Mouse (Mus musculus): Measurements from ENCODE around the gene Etnk2. TPM values are rescaled to one million over a fixed set of nuclear protein-coding genes. Genes with fewer than 3 reads are reported as not detected.
A peak's percentile ranks its signal among the peaks of the same experiment; 100 is the strongest.

Etnk2 gene
- total RNA-seq, 2 experiments from 2014 or later = 0.17 to 0.34 TPM

GRCm38 (mm10) chr1:133350210-133350609 lies 13.2 kb upstream of the Etnk2 start, which contains the start of gene Ren1:
Ren1 (plus strand) TSS chr1:133350510.
- DNase-seq (ENCODE audit: low spot score) = no peak

- DNase-seq (ENCODE audit: low spot score) = no peak
Observed at GRCm38 (mm10) chr1:133351762-133352161, 11.6 kb upstream of the Etnk2 start.

DNA sequence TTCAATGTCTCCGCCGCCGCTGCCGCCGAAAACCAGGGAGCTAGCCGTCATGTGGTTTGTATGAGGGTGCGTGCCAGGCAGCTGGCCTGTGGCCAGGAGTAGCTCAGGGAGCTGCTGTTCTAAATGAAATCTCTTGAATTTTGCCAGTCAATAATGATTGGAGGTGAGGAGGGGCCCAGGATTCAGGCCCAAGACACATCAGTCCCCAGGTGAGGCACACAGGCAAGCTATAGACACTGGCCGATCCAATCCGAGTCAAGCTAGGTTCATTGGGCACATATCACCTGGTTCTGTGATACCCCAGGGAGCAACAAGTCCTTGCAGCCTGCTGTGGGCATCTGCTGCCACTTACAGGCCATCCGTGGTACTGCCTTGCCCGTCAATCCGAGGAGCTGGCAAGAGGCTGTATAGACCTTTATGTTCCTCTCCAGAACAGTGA lies 10.0 kb upstream of the Etnk2 start:
- peak; percentile 53 for DNase-seq (ENCODE audit: low spot score)

GRCm38 (mm10) chr1:133355469-133355868 lies 7.9 kb upstream of the Etnk2 start:
- DNase-seq (ENCODE audit: low spot score) = no peak

DNA sequence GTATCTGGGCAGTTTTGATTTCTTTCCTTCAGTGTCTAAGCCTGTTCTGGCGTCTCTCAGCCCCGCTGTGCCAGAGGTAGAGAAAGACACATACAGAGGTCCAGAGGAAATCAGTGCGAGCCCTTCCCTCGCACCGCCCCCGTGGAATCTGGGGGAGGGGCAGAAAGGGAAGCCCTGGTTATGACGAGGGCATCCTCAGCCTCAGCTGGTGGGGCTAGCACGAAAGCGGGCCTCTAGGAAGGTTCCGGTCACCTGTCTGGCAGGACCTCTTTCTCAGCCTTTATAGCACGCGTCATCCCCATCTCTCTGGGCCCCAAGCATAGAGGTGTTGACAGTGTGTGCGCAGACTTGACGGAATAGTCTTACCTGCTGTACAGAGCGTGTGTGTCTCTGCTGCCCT lies 7.5 kb upstream of the Etnk2 start:
- DNase-seq (ENCODE audit: low spot score) = no peak

DNA sequence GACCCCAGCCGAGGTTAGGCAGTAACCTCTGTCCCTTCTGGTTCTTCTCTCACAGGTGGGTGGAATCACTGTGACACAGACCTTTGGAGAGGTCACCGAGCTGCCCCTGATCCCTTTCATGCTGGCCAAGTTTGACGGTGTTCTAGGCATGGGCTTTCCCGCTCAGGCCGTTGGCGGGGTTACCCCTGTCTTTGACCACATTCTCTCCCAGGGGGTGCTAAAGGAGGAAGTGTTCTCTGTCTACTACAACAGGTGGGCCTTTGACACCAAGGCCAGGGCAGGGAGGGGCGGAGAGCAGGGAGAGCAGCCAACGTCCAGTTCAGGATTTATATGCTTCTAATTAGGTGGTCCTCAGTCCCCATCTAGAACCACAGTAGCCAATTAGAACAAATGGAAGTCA lies 7.0 kb upstream of the Etnk2 start:
- DNase-seq (ENCODE audit: low spot score) = no peak

DNA sequence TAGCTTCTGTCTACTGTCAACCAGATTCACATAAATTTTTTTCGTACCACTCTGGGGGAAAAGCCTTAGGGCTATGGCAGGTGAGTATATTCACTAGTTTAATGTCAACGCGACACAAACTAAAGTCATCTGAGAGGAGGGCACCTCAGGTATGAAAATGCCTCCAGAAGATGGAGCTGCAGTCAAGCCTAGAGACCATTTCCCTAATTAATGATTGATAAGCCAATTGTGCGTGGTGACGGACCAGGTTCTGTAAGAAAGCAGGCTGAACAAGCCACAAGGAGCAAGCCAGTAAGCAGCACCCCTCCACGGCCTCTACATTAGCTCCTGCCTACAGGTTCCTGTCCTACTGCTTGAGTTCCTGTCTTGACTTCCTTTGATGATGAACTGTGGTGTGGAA lies 2.4 kb upstream of the Etnk2 start:
- no peak for DNase-seq (ENCODE audit: low spot score)

DNA sequence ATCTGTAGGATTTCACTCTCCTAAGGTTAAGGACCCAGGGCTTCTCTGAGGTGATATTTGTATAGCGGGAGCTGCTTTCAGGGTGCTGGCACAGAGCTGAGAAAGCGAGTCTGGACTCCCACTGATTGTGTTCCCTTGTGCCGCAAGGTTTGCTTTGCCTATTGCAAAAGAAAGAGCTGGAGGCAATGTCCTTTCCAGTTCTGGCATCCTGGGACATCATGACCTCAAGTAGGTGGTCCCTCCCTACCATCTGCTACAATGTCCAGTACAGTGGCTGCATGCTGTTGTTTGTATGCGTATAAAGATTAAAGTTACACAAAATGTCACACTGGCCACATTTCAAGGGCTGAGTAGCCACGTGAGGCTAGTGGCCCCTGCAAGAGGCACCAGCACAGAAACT lies 1.3 kb upstream of the Etnk2 start:
- no peak for DNase-seq (ENCODE audit: low spot score)

DNA sequence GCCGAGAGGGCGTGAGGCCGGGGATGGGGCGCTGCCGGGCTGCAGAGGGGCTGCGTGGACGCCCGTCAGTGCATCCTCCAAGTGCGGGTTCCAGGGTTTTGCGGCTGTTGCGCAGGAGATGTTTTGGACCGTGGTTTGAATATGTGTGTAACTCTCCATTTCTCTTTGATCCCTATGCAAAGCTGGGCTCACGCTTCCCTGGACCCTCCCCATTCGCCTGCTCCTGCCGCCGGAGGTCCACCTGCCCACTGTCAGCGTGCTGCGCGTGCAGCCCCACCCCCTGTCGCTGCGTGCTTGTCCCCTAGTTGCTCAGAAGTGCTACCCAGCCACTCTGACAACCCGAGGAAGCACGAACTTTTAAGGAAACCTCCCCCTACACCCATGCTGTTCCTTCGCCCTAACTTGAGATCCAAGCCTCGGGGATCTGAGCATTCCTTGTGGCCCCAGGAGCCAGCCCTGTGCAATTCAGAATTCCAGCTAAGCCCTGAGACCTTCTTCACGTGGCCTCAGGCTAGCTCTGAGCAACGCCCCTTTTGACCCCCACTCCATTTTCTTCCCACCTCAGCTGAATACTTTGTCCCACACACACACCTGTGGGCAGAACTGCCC lies 754 bp downstream of the Etnk2 start:
- DNase-seq (ENCODE audit: low spot score) = no peak

DNA sequence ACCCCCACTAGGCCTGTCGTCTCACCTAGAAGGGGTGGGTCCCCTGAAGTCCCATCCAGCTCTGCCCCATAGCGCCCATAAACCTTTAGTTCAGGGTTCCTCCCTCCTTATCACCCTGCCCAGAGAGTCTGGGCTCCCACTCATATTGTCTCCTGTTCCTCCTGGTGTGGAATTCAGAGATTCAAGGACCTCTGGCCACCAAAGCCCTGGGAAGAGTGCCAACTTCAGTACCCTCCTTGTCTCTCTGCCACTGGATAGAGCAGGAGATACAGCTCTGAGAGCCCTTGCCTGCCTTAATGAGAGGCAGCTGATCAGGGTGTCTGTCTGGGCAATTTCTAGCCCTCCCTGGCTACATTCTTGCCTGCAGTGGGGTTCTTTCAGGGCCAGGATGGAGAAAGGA lies 1.5 kb downstream of the Etnk2 start:
- no peak for DNase-seq (ENCODE audit: low spot score)

- no peak for DNase-seq (ENCODE audit: low spot score)
Observed at GRCm38 (mm10) chr1:133366951-133367605, 3.7 kb downstream of the Etnk2 start.

GRCm38 (mm10) chr1:133367606-133368488 lies 4.5 kb downstream of the Etnk2 start:
- DNase-seq (ENCODE audit: low spot score) = peak; percentile 29

- no peak for DNase-seq (ENCODE audit: low spot score)
Observed at GRCm38 (mm10) chr1:133368644-133369043, 5.3 kb downstream of the Etnk2 start.

- no peak for DNase-seq (ENCODE audit: low spot score)
Observed at GRCm38 (mm10) chr1:133370352-133370751, 7.0 kb downstream of the Etnk2 start.

GRCm38 (mm10) chr1:133371431-133371830 lies 8.1 kb downstream of the Etnk2 start:
- DNase-seq (ENCODE audit: low spot score) = no peak

DNA sequence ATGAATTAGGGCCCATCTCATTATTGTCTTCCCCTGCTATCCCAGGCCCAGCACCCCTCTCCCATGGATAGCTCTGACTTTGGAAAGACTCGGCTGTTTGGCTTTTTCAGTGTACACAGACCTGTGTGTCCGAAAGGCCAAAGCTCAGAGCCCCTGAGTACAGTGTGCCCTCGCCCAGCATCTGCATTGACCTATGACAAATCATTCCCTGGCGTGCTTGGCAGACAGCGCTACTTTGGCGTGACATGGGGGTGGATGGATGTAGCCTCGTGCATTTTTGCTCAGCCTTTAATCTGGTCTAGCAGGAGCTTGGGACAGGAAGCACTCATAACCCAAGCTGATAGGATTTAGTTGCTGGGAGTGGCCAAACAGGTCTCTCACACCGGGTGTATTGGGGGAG lies 8.7 kb downstream of the Etnk2 start:
- no peak for DNase-seq (ENCODE audit: low spot score)

DNA sequence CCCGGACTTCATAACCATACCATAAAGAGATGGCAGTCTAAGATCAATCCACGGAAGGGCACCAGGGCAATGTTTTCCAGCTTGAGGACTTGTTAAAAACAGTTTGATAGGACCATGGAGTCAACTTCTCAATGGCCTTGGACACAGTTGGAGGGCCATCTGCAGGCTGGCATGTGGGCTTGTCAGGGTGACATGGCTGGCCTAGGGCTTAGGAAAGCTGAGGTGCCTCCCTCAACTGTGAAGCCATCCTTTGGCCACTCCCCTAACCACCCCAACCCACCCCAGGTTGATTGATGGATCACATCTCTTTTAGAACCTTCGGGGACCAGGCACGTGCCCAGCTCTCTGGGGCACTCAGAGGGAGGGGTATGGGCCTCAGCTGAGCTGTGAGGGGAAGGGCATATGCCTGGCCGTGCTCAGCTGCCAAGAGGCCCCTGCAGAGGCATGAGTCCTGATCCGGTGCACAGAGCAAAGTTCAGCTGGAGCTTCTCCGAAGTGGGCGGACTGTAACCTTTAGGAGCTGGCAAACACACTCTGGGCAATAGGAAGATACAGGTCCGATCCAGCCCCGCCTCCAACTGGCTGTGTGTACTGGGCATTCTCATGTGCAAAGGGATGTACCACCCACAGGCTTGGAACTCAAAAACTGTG lies 12.4 kb downstream of the Etnk2 start:
- DNase-seq (ENCODE audit: low spot score) = no peak

- DNase-seq (ENCODE audit: low spot score) = no peak
Observed at GRCm38 (mm10) chr1:133377547-133377946, 14.2 kb downstream of the Etnk2 start.

GRCm38 (mm10) chr1:133379254-133379985 lies 16.0 kb downstream of the Etnk2 start:
- DNase-seq (ENCODE audit: low spot score) = no peak

- no peak for DNase-seq (ENCODE audit: low spot score)
Observed at GRCm38 (mm10) chr1:133379986-133380320, 16.6 kb downstream of the Etnk2 start.

GRCm38 (mm10) chr1:133380347-133381065 lies 17.1 kb downstream of the Etnk2 start:
- peak; percentile 34 for DNase-seq (ENCODE audit: low spot score)
